Mouse (Mus musculus) limb, embryonic 12.5 days (tissue): ENCODE measurements around the gene Stat6. TPM values are rescaled to one million over a fixed set of nuclear protein-coding genes. Genes with fewer than 3 reads are reported as not detected.

Experiments used
- ATAC-seq: fragments of 200-750 bp; cut with Nextera tagmentation; 2 replicates; pipeline ENCODE4 v1.8.0; 2017; ENCODE audit warnings: low read depth, moderate TSS enrichment; ENCODE audit not compliant: insufficient number of reproducible peaks, insufficient read depth, low FRiP score, low TSS enrichment
- H3K27ac ChIP-seq: fragments of 300-500 bp; sonication (generic); 2 replicates; pipeline ENCODE4 v1.5.1; 2016; ENCODE audit warnings: mild to moderate bottlenecking, moderate library complexity
- H3K27me3 ChIP-seq: fragments of 300-500 bp; sonication (generic); 2 replicates; pipeline ENCODE4 v1.6.1; 2016; ENCODE audit warnings: mild to moderate bottlenecking, moderate library complexity
- H3K36me3 ChIP-seq: fragments of 300-500 bp; sonication (generic); 2 replicates; pipeline ENCODE4 v1.6.1; 2016; ENCODE audit warnings: mild to moderate bottlenecking, moderate library complexity
- H3K4me1 ChIP-seq: fragments of 300-500 bp; sonication (generic); replicated peaks from 2 replicates; pipeline ENCODE4 v1.6.1; 2016
- H3K4me2 ChIP-seq: fragments of 300-500 bp; sonication (generic); 2 replicates; pipeline ENCODE4 v1.6.1; 2016; ENCODE audit warnings: mild to moderate bottlenecking, moderate library complexity
- H3K4me3 ChIP-seq: fragments of 300-500 bp; sonication (generic); replicated peaks from 2 replicates; pipeline ENCODE4 v1.5.1; 2016; ENCODE audit warnings: mild to moderate bottlenecking
- H3K9ac ChIP-seq: fragments of 300-500 bp; sonication (generic); replicated peaks from 2 replicates; pipeline ENCODE4 v1.6.1; 2016; ENCODE audit warnings: mild to moderate bottlenecking, moderate library complexity
- H3K9me3 ChIP-seq: fragments of 300-500 bp; sonication (generic); 2 replicates; pipeline ENCODE4 v1.6.1; 2016; ENCODE audit warnings: mild to moderate bottlenecking, moderate library complexity
- WGBS: fragments of 180-500 bp; shearing (Covaris S2); methylation state at CpG from one replicate; pipeline ENCODE4 v1.1.7; 2016; 5-methylcytosine and 5-hydroxymethylcytosine counted together
- polyA plus RNA-seq: library from polyadenylated mRNA; unstranded; fragments of >200 nt; fragmentation: Nextera tagmentation; extraction: Ambion mirVana; gene quantifications from 2 replicates; pipeline ENCODE4 v1.2.1, GENCODE M21; 2016

Gene Stat6
- polyA plus RNA-seq, 1 experiment from 2014 or later, result 8.7 TPM

DNA sequence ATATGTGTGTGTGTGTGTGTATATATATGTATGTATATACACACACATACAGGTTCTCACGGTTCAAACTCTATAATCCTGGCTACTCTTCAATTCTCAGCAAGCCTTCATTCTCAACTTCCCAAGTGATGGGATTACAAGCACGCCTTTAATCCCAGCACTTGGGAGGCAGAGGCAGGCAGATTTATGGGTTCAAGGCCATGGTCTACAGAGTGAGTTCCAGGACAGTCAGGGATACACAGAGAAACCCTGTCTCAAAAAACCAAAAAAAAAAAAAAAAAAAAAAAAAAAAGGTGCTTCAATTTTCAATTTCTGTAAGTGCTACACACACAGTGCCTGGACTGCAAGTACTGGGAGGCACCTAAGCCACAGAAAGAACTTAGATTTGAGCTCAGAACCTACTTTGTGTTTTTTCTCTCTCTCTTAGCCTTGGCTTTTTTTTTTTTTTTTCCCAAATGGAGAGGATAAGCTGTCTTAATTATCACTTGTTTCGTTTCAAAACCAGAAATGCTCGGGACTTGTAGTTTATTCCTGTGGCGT lies 33.1 kb downstream of the Stat6 start:
- no peaks in the 10 kb centered on the region for H3K27me3 ChIP-seq
- H3K27ac ChIP-seq, result peak overlapping the region; percentile 67
- H3K4me2 ChIP-seq, result peak overlapping the region; percentile 91
- no peak for ATAC-seq
- H3K9ac ChIP-seq, result 0 out of 2 replicates have a peak overlapping the region, but pooled peaks have one; percentile 18
- H3K4me3 ChIP-seq, result peak overlapping the region; percentile 81
- peaks cover 8% of the 10 kb centered on the region for H3K4me1 ChIP-seq
- peaks cover 1% of the 10 kb centered on the region; the same call in 1 of the 2 replicates for H3K36me3 ChIP-seq
- H3K9me3 ChIP-seq, result no peaks in the 10 kb centered on the region
- 47% methylated on average over 5 of the region's 5 CpGs for WGBS

DNA sequence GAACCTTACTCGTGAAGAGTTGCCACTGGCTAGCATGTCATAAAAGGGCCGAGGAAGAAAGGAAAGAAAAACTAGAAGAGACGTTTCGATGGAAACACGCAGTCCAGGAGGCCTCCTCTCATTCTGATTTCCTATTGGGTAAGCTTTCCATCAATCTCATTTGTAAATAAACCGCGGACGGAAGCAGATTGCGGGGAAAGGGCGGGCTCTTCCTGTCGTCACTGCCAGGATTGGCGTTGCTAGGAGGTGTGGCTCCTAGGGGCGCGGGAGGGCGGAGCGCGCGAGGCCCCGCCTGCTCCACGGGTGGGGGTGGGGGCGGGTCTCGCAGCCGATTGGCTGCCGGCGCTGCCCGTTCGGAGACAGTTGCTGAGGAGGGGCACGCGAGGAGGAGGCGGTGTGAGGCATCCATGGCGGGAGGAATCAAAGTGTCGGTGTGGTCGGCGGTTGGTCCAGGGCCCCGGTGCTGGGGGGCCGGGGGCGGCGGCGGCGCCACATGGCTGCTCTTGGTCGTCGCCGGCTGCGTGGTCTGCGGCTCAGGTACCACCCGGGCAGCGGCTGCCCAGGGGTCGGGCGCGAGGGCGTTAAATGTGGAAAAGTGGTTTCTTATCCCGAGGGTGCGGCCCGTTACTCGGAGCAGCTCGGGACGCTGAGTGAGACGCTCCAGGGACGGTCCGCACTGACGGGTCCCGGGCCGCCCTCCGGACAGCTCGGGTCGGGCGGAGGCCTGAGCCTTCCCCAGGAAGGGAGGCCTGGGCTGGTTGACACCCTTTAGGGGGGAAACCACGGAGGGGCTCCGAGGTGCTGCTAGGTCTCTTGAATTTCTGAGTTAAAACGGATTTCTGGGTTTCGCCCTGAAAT lies 34.1 kb downstream of the Stat6 start:
- Histone ChIP-seq H3K27ac (peak overlapping the region; percentile 67), H3K9ac (peak overlapping the region; percentile 74), H3K4me1 (peaks cover 8% of the 10 kb centered on the region), H3K9me3 (no peaks in the 10 kb centered on the region), H3K4me2 (peak overlapping the region; percentile 91), H3K27me3 (no peaks in the 10 kb centered on the region), H3K4me3 (peak overlapping the region; percentile 81), H3K36me3 (peaks cover 7% of the 10 kb centered on the region; the same call in 1 of the 2 replicates)
- ATAC-seq, result peak; percentile 91
- WGBS, result under 1% methylated on average over 71 of the region's 71 CpGs

DNA sequence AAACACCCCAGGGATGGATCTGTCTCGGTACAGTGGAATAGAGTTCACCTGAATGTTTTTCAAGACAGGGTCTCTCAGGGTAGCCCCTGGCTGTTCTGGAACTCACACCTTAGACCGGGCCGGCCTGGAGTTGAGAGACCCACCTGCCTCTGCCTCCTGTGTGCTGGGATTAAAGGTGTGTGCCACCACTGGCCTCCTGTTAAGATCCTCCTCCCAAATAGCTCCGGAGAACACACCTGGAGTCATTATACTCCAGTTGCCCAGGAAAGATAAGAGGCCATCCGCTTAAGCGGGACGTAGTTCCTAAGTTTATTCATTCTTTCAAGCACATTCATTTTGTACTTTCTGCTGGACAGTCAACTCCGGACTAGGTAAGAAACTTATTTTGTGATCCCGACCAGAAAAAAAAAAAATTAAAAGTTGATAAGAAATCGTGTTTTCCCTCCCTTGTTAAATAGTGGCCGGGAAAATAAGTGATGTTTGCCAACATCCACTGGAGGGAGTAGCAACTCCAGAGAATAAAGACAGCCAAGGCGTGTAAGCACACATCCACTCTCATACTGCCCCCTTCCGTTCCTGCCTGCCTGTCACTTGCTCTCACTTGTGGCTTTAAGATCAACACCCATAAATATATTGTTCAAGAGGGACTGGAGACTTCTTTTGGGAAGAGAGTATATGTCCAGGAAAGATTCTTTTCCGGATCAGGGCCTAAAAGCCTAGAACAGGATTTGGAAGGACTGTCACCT lies 35.0 kb downstream of the Stat6 start:
- Histone ChIP-seq H3K27ac (no peak overlapping the region), H3K9me3 (no peaks in the 10 kb centered on the region), H3K4me3 (peak overlapping the region; percentile 81), H3K4me2 (peak overlapping the region; percentile 91), H3K4me1 (peaks cover 8% of the 10 kb centered on the region), H3K36me3 (peaks cover 7% of the 10 kb centered on the region; the same call in 1 of the 2 replicates), H3K9ac (peak overlapping the region; percentile 74), H3K27me3 (no peaks in the 10 kb centered on the region)
- no peak for ATAC-seq
- 15% methylated on average over 14 of the region's 14 CpGs for WGBS

DNA sequence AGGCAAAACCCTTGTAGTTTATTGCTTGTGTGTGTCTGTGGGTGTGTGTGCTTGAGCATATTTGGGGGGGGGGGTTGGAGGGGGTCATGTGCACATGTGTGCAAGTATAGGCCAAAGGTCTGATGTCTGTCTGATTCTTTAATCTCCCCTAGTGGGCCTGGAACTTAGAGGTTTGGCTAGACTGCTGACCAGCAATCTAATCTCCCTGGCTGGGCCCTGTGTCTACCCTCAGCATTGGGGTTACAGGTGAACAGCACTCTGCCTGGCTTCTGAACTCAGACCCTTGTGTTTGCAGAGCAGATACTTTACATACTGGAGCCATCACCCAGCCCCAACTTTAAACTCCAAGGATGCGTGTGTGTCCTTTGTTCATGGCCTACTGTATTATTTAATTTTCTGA lies 36.4 kb downstream of the Stat6 start:
- Histone ChIP-seq H3K9ac (no peak overlapping the region), H3K4me3 (no peak overlapping the region), H3K36me3 (peaks cover 7% of the 10 kb centered on the region; the same call in 1 of the 2 replicates), H3K27me3 (no peaks in the 10 kb centered on the region), H3K9me3 (no peaks in the 10 kb centered on the region), H3K4me2 (no peak overlapping the region), H3K27ac (no peak overlapping the region), H3K4me1 (peaks cover 8% of the 10 kb centered on the region)
- 92% methylated on average over 1 of the region's 1 CpGs for WGBS
- ATAC-seq, result no peak

DNA sequence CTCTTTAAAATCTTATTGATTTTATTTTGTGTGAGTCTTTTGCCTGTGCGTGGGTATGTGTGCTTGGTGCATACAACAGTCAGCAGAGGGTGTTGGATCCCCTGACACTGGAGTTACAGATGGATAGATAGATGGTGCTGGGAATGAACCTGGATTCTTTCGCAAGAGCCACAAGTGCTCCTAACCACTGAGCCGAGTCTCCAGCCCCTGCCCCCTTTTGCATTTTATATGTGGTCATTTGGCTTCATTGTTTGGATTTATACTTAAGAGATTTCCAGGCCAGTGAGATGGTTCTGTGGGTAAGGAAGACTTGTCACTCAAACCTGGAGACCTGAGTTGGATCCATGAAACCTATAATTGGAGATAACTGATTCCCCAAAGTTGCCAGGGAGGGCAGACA lies 37.1 kb downstream of the Stat6 start:
- 90% methylated on average over 3 of the region's 3 CpGs for WGBS
- Histone ChIP-seq H3K9me3 (no peaks in the 10 kb centered on the region), H3K9ac (no peak overlapping the region), H3K4me3 (no peak overlapping the region), H3K4me1 (peaks cover 8% of the 10 kb centered on the region), H3K27me3 (no peaks in the 10 kb centered on the region), H3K27ac (no peak overlapping the region), H3K36me3 (peaks cover 7% of the 10 kb centered on the region; the same call in 1 of the 2 replicates), H3K4me2 (no peak overlapping the region)
- no peak for ATAC-seq

DNA sequence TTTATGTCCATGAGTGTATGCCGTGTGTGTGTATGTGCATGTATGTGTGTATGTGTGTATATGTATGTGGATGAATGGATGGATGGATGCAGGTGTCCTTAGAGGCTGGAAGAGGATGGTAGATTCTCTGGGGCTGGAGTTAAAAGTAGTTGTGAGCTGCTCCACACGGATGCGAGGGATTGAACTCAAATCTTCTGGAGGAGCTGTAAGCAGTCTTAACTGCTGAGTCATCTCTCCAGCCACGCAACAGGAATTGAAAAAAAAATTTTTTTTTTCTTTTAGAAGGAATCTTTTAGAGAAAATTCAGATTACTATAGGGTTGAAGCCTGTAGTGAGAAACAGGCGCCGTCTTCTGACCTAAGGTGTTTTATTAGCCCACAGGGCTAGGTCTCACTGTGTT lies 40.1 kb downstream of the Stat6 start:
- Histone ChIP-seq H3K4me1 (peaks cover 4% of the 10 kb centered on the region), H3K9me3 (no peaks in the 10 kb centered on the region), H3K27me3 (no peaks in the 10 kb centered on the region), H3K9ac (no peak overlapping the region), H3K4me2 (no peak overlapping the region), H3K4me3 (no peak overlapping the region), H3K36me3 (peaks cover 7% of the 10 kb centered on the region; the same call in 1 of the 2 replicates), H3K27ac (no peak overlapping the region)
- WGBS, result 77% methylated on average over 6 of the region's 6 CpGs
- ATAC-seq, result no peak

DNA sequence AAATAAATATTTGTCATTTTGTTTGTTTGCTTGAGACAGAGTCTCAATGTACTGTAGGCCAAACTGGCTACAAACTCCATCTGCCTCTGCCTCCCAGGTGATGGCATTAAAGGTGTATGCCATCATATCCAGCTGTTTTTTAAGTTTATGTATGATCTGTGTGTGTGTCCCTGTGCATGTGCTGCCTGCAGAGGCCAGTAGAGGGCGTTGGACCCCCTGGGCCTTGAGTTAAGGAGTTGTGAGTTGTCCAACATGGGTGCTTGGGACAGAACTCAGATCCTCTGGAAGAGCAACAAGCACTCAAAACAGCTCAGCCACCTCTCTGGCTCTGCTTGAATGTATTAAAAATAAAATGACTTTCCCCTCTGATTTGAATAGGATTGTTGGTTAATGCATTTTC lies 48.3 kb downstream of the Stat6 start:
- ATAC-seq, result no peak
- Histone ChIP-seq H3K4me1 (no peaks in the 10 kb centered on the region), H3K9ac (no peak overlapping the region), H3K27ac (no peak overlapping the region), H3K36me3 (peaks cover 71% of the 10 kb centered on the region), H3K9me3 (no peaks in the 10 kb centered on the region), H3K27me3 (no peaks in the 10 kb centered on the region), H3K4me2 (no peak overlapping the region), H3K4me3 (no peak overlapping the region)
- WGBS, result 28% methylated on average over 1 of the region's 1 CpGs

DNA sequence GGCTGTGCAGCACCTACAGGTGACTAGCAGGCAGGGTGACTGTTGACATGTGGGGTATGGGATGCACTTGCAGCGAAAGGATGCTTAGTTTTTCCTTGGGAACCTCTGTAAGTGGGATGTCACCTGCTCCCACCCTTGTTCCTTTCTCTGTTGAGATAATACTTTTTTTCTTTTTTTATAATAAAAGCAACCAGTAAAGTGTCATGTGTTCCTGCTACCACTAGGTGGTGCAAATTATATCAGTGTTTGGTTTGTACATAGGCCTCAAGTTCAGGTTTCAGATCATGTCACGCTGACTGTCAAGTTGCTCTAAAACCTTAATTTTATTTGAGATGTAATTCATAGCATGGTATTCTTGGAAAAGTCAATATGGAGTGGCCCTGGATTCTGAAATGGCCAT lies 51.9 kb downstream of the Stat6 start:
- H3K4me3 ChIP-seq, result no peak overlapping the region
- H3K9me3 ChIP-seq, result no peaks in the 10 kb centered on the region
- WGBS, result 55% methylated on average over 2 of the region's 2 CpGs
- H3K9ac ChIP-seq, result no peak overlapping the region
- peaks cover 92% of the 10 kb centered on the region for H3K36me3 ChIP-seq
- no peaks in the 10 kb centered on the region for H3K4me1 ChIP-seq
- ATAC-seq, result no peak
- no peak overlapping the region for H3K4me2 ChIP-seq
- no peaks in the 10 kb centered on the region for H3K27me3 ChIP-seq
- no peak overlapping the region for H3K27ac ChIP-seq

DNA sequence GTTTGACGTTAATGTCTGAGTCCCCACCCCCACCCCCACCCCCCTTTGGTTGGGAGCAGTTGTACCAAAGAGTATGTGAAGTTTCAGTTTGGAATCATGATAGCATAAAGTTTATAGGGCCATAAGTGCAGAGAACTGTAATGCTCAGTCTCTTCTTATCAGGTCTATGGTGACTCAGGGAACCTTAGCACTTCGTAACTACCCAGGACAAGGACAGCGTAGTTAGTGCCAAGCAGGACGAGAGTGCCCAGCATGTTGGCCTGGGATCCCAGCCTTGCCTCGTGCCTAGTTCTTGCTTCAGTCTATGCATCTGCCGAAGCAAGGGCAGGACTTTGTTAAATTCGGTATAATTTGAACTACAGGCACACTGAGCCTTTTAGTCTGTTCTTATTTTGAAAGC lies 53.0 kb downstream of the Stat6 start:
- no peak overlapping the region for H3K4me3 ChIP-seq
- peaks cover 84% of the 10 kb centered on the region for H3K36me3 ChIP-seq
- no peak overlapping the region for H3K4me2 ChIP-seq
- no peaks in the 10 kb centered on the region for H3K27me3 ChIP-seq
- WGBS, result 91% methylated on average over 7 of the region's 7 CpGs
- no peak overlapping the region for H3K9ac ChIP-seq
- no peaks in the 10 kb centered on the region for H3K4me1 ChIP-seq
- ATAC-seq, result no peak
- no peak overlapping the region for H3K27ac ChIP-seq
- no peaks in the 10 kb centered on the region for H3K9me3 ChIP-seq

DNA sequence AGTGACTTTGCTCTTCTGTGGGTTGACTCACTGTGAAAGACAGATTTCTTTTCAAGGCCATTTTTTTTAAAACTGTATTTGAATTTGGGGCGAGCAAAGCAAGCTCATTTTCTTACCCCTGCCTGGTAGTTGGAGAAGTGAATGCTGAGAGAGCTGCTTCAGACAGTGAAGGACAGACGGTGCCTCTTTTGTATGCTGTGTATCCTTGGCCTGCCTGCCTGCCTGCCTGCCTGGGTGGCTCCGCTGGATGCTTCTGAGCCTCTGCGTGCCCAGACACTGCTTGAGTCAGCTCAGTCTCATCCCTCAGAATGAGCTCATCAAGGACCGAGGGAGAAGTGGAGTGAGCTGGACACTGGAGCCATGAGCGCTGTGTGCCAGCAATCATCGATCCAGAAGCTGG lies 56.2 kb downstream of the Stat6 start:
- no peak overlapping the region for H3K4me2 ChIP-seq
- 94% methylated on average over 7 of the region's 7 CpGs for WGBS
- no peak overlapping the region for H3K4me3 ChIP-seq
- H3K27me3 ChIP-seq, result no peaks in the 10 kb centered on the region
- H3K9ac ChIP-seq, result no peak overlapping the region
- ATAC-seq, result no peak
- no peaks in the 10 kb centered on the region for H3K4me1 ChIP-seq
- H3K9me3 ChIP-seq, result no peaks in the 10 kb centered on the region
- no peak overlapping the region for H3K27ac ChIP-seq
- H3K36me3 ChIP-seq, result peaks cover 54% of the 10 kb centered on the region

DNA sequence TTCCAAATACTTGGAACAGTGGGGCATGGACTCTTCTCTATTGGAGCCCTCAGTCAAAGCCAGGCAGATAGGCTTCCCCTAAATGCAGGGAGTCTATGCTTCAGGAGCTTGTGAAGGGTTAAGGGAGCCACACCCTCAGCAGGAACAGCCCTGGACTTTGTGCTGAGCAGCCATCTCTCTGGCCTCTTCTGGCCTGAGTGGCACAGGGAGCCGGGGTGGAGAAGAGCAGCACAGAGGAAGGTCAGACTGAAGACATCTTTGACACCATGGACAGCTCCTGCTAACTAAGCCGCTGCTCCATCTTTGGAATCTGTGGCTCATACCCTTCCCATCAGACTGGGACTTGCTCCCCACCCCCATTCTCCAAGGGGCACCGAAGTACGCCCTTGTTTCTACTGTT lies 60.5 kb downstream of the Stat6 start:
- H3K4me3 ChIP-seq, result no peak overlapping the region
- WGBS, result 43% methylated on average over 4 of the region's 4 CpGs

More for the DNA sequence above, 60.5 kb downstream of the Stat6 start:
- Histone ChIP-seq H3K4me1 (no peaks in the 10 kb centered on the region), H3K9me3 (no peaks in the 10 kb centered on the region), H3K27me3 (no peaks in the 10 kb centered on the region), H3K4me2 (no peak overlapping the region), H3K27ac (no peak overlapping the region), H3K36me3 (peaks cover 16% of the 10 kb centered on the region), H3K9ac (no peak overlapping the region)
- no peak for ATAC-seq
